ENCODE assay signal across 8 mouse cellular contexts in genomic region chr4:3085456-3086448, GRCm38 (mm10).
DNase-seq lines count a peak whose midpoint lies in the region; ATAC-seq and TF ChIP-seq lines count a peak whose summit lies in the region.

No protein-coding gene starts in this region.

- no peaks in the 10 kb centered on the region for H3K27me3 ChIP-seq in liver, embryonic 11.5 days (replicated peaks; ENCODE audit: control insufficient read depth, insufficient read depth, low read length)
- peaks cover 2% of the 10 kb centered on the region; the same call in 1 of the 2 replicates for H3K27me3 ChIP-seq in cerebellum, adult 2 months (ENCODE audit: control insufficient read depth, insufficient read depth, low read length)

- ATAC-seq in liver, embryonic 11.5 days (replicated peaks; ENCODE audit: low FRiP score), result peak; percentile 1; the same call in 1 of the 2 replicates

- H3K9ac ChIP-seq in liver, embryonic 11.5 days (ENCODE audit: low read depth, low read length), result no peak overlapping the region

- no peak overlapping the region for H3K4me3 ChIP-seq in liver, embryonic 11.5 days (ENCODE audit: low read depth, low read length)
- H3K4me3 ChIP-seq in cerebellum, adult 2 months (replicated peaks; ENCODE audit: insufficient read depth, low read depth, low read length), result no peak overlapping the region

- no peak for TF ChIP-seq POLR2A in cerebellum, adult 2 months (IDR thresholded peaks at IDR 0.05; ENCODE audit: borderline replicate concordance, insufficient read depth, low read length)

- peak; percentile 7 for DNase-seq in embryo, embryonic 10 days (ENCODE audit: low spot score)
- no peak for DNase-seq in embryo, embryonic 11 days
- DNase-seq in retina, postnatal 1 day, result peak; percentile 11
- no peak for DNase-seq in retina, embryonic 14.5 days (ENCODE audit: low spot score)
- peak; percentile 30 for DNase-seq in liver, embryonic 11.5 days (ENCODE audit: low spot score)
- peak; percentile 2 for DNase-seq in thymus, postnatal 14 days
- DNase-seq in cerebellum, adult 2 months, result no peak
- DNase-seq in layer of hippocampus, adult 9-10 months (ENCODE audit: low spot score), result no peak

- H3K9me3 ChIP-seq in liver, embryonic 11.5 days (ENCODE audit: control insufficient read depth, low read length), result peaks cover 62% of the 10 kb centered on the region

- no peak for TF ChIP-seq CTCF in cerebellum, adult 2 months (IDR thresholded peaks at IDR 0.05; ENCODE audit: borderline replicate concordance, insufficient read depth, low read depth, low read length)

- no peaks in the 10 kb centered on the region for H3K36me3 ChIP-seq in liver, embryonic 11.5 days (ENCODE audit: control insufficient read depth, insufficient read depth, low read length)

- H3K27ac ChIP-seq in liver, embryonic 11.5 days (ENCODE audit: low read depth, low read length), result no peak overlapping the region
- no peak overlapping the region; the same call in 1 of the 2 replicates for H3K27ac ChIP-seq in cerebellum, adult 2 months (ENCODE audit: insufficient read depth, low read length)

- H3K4me1 ChIP-seq in liver, embryonic 11.5 days (replicated peaks; ENCODE audit: control insufficient read depth, insufficient read depth, low read length), result no peaks in the 10 kb centered on the region
- no peaks in the 10 kb centered on the region for H3K4me1 ChIP-seq in cerebellum, adult 2 months (ENCODE audit: control insufficient read depth, insufficient read depth, low read length)

- WGBS in liver, embryonic 11.5 days, result 56% methylated on average over 6 of the region's 6 CpGs
- WGBS in cerebellum, adult 2 months, result 54% methylated on average over 6 of the region's 6 CpGs

- no peak overlapping the region for H3K4me2 ChIP-seq in liver, embryonic 11.5 days

Comparison
In these comparisons a context has a peak if more than half of its experiments do, and no peak if none do; other contexts are left out.
1. DNase-seq: peak in embryo, embryonic 10 days (single experiment), retina, postnatal 1 day (single experiment), liver, embryonic 11.5 days (single experiment) and thymus, postnatal 14 days (single experiment); none in embryo, embryonic 11 days (single experiment), retina, embryonic 14.5 days (single experiment), cerebellum, adult 2 months (0 of 2) and layer of hippocampus, adult 9-10 months (single experiment).